Mouse (Mus musculus): ENCODE measurements around the gene Gm21983.

Gene Gm21983

DNA sequence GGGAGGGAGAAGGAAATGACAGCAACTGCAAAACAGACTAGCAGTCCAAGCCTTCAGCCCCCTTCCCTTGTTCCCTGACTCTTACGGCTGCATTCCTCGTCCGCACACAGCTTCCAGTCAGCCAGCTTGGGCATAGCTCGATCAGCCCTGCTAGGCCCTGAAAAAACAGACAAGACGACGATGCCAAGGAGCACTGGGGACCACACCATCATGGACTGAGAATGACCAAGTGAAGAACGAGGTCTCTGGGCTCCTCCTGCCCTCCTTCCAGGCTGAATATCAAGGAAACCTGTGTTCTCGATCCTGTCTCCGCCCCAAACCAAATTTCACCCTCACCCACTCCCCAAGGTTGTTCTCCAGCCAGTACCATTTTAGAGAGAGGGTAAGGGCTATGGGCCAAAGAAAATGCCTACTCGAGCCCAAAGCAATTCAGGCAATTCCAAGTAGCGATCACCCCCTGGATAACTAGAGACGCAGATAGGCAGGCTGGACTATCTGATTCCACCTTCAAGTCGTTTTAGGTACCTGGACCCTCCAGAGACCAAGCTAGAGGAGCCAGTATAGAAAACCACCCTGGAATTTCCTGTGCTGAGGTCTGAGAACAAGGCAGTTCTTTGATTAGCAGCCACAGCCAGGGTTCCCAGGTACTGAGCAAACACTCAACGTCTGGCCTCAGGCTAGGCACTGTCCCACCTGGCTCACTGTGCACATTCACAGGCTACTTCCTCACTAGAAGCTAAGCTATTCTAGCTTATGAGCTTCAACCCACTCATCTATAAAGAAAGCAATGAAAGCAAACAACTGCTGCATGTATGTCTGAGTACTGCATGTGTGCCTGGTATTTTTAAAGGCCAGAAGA is at the start of gene Gm21983, which contains the start of gene Mia:
Gm21983 (minus strand) TSS at position 250 of the 859 bp plus-strand sequence.
Mia (minus strand) TSS at position 321 of the 859 bp plus-strand sequence.
- DNase-seq (ENCODE audit: low read depth, low spot score): no peak

DNA sequence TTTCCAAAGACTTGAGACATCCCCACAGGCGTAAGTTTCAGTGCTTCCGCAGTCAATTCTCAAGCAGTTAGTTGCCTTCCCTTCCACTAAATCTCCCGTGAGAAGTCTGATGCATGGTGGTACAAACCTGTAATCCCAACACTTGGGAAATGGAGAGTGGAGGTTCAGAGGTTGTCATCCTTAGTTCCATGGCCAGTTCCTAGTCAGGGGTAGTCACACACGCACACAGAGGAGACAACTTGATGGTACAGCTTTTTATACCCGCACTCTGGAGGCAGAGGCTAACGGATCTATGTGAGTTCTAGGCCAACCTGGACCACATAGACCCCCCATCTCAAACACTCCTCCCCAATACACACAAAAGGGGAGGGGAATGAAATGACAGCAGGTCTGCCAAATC is 48.0 kb upstream of the Gm21983 start:
- DNase-seq (ENCODE audit: low read depth, low spot score): no peak

DNA sequence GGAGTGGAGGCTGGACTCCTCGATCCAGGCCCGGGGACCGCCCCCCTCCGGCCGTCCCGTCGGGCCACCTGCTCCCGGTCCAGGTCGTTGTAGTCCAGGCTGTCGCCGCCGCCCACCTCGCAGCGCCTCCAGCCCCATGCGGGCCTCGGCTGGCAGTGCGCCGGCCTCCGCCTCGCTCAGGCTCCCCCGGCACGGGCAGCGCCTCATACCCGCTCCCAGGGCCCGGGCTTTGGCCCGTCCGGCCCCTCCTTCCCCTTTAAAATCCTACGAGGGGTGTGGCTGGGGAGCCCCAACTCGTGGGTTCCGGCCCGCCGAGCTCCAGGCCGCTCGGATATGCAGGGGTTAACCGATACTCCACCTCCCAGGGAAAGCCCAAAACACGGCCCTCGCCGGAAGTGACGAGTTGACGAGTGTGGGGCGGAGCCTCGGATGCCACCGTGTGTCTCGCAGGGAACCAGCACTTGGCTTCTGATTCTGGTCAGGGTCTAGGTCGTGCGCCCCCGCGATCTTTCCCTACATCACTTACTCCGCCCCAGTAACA is 47.5 kb upstream of the Gm21983 start, which contains the start of gene Itpkc:
Itpkc (minus strand) TSS at position 381 of the 541 bp plus-strand sequence.
- peak; percentile 90 for DNase-seq (ENCODE audit: low read depth, low spot score)

DNA sequence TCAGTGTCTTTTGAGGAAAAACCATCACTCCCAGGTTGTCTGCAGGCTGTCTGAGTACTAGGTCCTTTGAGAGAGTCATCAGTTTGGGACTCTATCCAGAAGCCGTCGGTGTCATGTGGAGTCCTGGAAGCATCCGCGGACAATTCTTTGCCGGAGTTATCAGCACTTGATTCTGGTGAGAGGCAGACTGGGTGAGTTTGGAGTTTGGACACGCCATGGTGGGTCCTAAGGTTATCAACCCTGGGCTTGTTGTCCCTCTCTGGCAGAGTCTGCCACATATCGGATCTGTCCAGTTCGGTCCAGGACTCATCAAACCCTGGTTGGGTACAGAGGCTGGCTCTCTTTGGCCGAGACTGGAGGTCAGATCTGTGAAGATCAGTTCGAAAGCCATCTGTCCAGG is 46.8 kb upstream of the Gm21983 start:
- DNase-seq (ENCODE audit: low read depth, low spot score): no peak

DNA sequence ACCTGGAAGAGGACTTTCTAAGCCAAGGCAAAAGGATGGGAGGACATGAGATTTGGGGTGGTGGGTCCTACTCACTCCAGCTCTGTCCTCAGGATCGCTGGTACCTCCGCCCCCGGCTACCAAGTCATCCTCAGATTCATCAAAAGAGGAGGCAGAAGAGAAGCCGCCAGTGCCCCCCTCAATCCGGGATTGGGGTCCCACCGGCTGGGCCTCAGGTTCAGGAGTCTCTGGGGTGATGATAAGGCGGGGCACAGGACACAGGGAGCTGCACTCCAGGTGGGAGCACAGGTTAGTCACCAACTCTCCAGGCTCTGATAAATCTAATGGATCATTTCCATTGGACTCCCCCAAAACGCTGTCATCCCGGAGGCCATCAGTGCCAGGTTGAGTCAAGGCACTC is 46.4 kb upstream of the Gm21983 start:
- DNase-seq (ENCODE audit: low read depth, low spot score): no peak

DNA sequence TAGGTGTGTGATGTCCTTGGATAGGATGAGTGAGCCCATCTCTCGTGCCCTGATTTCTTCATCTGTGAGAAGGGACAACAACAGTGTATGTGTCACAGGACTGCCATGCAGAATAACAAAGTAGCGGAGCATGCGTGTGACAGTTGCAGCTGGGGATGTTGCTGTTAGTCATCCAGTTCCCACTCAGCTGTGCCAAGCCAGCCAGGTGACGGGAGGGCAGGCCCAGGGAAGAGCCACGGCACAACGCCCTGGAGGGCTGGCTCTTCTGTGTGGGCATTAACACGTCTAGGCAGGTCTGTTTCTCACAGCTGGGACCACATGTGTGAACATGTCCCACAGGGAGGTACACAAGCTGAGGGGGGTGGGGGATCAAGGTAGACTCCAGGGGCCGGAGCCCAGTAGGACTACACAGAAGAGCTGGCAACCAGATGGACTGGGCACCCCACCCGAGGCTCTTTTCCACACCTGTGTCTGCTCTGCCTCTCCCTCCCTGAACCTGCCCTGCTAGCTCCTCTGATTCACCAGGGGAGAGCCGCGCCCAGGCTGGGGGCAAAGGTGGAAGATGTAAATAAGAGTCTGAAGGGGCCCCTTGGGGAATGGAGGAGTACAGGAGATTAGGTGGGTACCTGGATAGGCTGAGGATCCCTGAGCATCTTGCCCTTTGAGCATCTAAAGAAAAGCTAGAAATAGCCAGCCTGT is 44.1 kb upstream of the Gm21983 start:
- no peak for DNase-seq (ENCODE audit: low read depth, low spot score)

DNA sequence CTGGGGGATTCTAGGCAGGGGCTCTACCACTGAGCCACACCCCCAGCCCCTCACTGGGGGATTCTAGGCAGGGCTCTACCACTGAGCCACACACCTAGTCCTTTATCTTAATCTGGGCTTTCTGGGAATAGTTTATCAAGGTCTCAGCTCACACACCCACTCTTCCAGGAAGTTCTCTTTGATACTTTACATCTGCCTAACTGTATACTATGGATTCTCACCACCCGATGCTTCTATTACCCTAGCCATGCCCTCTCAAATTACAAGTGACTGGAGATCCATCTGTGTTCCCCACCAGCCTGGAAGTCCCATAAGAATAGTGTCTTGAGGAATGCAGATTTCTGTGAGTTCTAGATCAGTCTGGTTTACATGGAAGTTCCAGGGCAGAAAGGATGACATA is 41.7 kb upstream of the Gm21983 start:
- DNase-seq (ENCODE audit: low read depth, low spot score): no peak

DNA sequence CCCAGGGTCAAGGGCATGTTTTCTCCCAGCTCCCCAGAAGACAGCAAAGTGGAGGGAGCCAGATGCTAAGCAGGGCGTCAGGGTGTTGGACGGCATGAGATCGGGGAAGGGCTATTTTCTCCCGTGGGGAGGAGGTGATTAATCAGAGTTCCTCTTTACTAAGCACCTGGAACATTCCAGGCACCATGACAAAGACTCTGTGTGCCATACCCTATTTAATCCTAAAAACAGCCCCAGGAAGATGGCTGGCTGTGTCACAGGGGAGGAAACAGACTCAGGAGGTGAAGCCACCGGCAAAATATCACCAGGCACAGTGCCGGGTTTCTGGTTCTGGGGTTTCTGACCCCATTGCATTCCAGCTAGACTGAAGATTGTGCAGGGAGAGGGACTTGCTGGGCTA is 41.1 kb upstream of the Gm21983 start:
- no peak for DNase-seq (ENCODE audit: low read depth, low spot score)

DNA sequence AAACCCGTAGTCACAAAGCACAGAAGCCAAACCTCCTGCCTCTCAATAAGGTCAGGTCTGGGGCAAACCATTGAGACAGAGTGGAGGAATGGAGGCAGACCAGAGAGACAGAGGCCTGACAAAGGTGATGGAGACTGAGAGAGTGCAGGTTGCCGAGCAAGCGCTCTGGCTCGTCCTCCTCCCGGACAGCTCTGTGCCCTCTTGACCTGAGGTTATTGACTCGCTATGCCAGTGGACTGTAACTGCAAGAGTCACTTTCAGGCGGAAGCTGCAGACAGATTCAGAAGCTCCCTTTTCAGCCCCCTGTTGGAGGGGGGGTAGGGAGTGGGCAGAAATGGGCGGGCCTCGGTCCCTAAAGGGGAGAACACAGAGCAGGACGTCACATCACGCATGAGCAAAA is 39.1 kb upstream of the Gm21983 start:
- no peak for DNase-seq (ENCODE audit: low read depth, low spot score)

DNA sequence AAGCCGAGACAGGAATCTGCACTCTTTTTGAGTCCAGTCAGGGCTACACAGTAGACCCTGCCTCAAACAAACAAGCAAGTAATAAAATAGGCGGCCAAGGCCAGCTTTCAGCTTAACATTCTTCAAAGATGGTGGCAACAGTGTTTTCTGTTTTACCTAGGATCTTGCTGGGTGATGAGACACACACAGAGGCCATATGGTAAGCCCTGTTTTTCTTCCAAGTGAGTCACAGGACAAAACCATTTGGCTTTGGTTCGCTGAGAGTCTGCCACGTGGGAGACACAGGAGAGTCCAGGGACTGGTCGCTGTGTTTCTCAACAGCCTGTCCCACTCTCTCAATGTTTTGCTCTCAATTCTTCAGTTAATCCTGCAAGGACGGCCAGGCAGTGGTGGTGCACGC is 37.7 kb upstream of the Gm21983 start:
- no peak for DNase-seq (ENCODE audit: low read depth, low spot score)

DNA sequence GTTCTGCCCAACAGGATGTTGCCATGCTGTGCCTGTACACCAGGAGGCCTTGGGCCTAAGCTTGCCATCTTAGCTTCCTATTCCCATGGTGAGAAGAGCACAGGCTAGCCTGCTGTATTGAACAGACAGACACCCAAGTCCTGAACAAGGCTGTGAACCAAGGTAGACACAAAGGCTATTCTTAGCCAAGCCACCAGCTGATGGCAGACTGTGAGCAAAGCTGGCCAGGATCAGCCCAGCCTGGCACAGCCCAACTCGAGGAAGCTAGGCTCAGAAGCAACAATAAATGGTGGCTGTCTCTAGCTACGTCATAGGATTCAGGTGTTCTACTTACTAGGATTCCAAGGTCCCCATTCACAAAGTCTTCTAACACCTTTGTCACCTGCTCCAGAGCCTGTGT is 31.7 kb upstream of the Gm21983 start:
- DNase-seq (ENCODE audit: low read depth, low spot score): no peak

DNA sequence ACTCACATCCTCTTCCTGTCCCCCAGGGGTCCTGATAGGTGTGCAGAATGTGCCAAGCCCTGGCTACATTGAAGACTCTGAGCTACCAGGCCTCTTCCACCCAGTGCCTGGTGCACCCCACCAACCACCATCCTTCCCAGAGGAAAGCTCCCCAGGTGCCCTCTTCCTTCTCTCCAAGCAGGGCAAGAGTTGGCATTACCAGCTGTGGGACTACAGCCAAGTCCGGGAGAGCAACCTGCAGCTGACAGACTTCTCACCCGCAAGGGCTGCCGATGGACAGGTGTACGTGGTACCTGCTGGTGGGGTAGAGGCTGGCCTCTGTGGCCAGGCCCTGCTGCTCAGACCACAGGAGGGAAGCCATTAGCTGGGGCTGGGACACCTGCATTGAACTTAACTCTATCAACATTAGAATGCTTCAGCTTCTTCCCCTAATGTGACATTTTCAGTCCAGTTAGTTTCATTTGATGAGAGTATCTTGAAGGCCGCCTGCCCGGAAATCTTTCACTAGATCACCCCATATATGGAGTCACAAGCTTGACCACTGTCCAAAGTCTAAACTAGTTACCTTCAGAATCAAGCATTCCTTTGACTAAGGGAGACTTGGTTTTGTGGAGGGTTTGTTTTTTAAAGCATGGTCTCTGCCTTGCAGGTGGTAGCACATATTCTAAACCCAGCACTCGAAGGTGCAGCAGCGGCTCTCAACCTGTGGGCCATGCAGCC is 23.0 kb upstream of the Gm21983 start:
- DNase-seq (ENCODE audit: low read depth, low spot score): no peak

DNA sequence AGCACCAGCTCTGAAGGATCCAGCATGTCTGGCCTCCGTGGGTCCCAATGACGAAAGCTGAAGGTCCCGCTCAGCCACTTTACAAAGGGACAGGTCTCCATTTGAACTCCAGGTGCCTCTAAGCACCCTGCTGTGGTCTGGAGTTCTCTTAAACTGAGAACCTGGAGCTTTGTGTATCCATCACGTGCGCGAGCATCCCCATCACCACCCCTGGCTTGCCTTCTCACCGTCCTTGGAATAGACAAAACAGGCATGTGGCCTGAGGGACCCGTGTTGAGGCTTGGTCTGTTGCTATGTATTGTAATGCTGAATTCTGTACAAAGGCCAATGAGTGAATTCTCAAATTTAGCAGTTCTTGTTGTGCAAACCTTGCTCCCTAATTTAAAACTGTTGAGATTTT is 17.9 kb upstream of the Gm21983 start:
- no peak for DNase-seq (ENCODE audit: low read depth, low spot score)

DNA sequence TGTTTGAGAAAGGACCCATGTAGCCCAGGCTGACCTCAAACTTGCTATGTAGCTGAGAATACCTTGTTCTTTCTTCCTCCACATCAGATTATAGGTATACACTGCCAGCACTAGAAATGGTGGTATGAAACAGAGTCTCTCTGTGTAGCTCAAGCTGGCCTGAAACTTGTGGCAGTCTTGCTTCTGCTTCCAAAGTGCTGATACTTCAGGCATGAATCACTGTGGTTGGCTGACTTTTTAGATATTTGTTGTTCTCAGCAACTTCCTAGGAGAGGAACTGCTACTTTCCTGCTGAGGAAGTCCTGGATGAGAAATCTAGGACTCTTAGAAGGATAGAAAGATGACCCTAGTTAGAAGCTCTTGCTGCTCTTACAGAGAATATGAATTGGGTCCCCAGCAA is 17.5 kb upstream of the Gm21983 start:
- DNase-seq (ENCODE audit: low read depth, low spot score): no peak

DNA sequence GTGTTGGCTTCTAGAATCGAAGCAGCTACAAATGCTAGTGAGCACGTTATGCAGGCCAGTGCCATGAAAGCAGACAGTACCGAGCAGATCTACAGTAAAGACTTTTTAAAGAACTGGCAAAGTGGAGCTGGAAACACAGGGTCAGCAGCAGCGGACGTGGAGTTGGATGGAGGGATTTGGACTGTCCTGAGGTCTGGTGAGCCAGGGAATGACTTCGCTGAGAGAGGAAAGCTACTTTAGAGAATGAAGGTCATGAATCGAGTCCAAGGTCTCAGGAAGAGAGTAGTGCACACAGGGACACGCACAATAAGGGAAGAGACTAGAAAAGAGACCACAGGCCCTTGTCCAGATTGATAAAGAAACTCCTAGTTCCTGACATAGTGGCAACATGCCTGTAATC is 16.7 kb upstream of the Gm21983 start:
- DNase-seq (ENCODE audit: low read depth, low spot score): no peak

DNA sequence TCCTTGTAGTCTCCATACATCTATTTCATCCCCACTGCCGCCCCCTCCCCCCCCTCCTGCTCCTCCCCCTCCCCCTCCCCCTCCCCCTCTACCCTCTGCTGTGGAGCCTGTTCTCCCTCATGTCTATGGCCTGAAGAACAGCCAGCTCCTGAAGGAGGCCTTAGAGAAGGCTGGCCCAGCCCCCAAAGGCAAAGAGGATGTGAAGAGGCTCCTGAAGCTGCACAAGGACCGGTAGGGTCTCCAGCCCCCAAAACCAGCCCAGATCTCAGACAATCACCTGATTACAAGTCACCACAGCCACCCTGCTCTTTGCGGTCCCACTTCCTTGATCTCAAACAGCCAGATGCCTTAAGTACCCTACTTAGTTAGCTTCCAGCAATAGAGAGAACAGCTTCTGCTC is 16.2 kb upstream of the Gm21983 start:
- no peak for DNase-seq (ENCODE audit: low read depth, low spot score)

DNA sequence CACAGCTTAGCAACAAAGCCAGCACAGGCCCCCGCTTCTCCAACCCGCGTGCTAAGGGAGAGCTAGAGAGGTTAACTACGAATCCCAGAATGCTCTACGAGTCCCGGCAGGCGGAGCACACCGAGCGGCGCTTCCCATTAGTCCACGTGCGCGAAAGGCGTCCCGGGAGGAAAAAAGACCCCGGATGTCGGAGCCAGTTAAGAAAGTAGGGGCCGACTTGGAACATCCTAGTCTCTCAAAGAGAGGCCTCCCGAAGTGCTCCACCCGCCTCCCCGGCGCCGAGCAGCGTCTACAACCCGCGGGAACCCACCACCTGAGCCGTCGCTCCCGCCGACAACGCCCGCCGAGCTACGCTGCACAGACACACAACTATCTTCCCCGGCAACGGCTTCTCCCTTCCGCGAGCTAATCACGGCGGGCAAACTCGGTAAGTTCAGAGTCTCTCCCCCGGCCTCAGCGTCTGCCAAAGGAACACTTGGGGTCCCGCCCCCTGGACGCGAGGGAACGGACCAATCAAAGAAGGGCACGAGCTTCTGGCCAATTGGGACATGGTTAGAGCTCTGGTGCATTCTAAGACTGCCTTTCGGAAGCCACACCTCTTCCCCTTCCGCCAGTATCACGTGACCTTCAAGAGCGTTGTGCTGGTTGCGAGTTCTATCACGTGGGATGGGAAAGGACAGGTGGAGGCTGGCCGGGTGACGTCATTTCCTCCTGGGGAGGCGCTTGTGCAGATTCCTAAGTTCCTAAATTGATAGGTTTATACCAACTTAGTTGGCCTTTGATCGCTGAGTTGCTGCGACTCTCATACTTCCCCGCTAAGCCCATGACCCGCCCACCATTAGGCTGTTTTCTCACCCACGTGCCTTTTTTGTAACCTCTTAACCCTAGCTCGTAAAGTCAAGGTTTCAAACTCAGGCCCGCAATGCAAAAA is 15.1 kb upstream of the Gm21983 start, which contains the start of the genes BC024978 and Snrpa:
BC024978 (plus strand) TSS at position 101 of the 931 bp plus-strand sequence.
Snrpa (minus strand) TSS at position 591 of the 931 bp plus-strand sequence.
- peak; percentile 100 for DNase-seq (ENCODE audit: low read depth, low spot score)

DNA sequence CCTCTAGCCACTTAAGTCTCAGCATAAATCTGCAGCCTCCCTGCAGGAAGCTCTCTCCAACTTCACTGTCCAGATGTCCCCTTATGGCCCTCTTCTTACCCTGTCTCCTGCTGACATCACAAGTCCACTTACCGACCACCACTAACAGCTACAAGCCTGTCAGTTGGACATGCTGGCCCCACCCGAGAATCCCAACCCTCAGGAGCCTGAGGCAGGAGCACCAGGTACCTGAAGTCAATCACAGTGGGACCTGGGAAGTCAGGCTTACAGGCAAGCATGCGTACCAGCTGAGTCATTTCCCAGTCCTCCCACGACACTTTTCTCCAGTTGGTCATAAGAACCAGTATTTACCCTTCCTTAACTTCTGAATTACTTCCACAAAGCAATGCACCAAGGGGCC is 12.8 kb upstream of the Gm21983 start:
- DNase-seq (ENCODE audit: low read depth, low spot score): no peak

DNA sequence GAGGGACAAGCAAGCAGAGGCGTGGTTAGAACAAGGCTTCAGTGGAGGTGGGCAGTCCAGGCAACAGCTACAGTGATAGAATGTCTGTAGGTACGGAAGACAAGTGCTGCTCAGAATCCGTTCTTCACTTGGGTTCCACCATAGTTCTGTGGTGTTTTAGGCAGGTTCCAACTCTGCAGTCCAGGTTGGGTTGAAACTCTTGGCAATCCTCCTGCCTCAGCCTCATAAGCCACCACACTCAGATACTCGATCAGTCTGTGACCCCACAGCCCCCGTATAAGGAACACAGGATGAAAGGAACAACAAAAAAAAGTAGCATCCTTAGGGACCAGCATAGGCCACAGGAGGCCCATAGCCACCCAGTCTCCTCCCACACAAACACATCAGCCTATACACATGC is 11.5 kb upstream of the Gm21983 start:
- DNase-seq (ENCODE audit: low read depth, low spot score): no peak

DNA sequence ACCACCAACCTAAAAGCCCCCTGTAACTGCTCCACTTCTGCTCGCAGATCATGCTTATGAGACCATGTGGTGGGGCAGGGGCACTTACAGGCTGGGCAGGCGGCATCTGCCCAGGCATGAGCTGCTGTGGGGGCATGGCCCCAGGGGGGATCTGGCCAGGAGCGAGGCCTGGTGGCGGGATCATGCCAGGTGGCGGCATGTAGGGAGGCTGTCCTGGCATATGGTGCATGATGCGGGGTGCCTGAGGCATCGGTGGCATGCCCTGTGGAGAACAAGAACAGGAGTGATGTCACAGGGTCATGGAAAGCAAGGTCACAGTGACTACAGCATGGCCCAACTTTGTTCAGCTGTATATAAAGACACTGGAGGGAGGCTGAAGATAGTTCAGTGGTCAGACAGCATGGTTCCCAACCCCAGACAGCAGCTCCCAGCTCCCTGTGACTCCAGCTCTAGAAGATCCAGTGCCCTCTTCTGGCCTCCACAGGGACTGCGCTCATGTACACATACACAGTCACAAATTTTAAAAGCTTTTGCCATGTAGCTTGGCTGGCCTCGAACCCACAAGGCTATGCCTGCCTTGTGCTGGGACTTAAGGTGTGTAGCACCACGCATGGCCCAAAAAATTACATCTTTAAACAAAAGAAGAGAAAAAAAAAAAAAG is 8.5 kb upstream of the Gm21983 start:
- DNase-seq (ENCODE audit: low read depth, low spot score): no peak
